Mouse (Mus musculus): ENCODE data around the gene Mdga2. TPM values are rescaled to one million over a fixed set of nuclear protein-coding genes. Genes with fewer than 3 reads are reported as not detected.
A peak's percentile ranks its signal among the peaks of the same experiment; 100 is the strongest.

Mdga2 gene
- polyA plus RNA-seq (2016; fragmentation: Nextera tagmentation; extraction: Ambion mirVana) = 8.6 and 9.9 TPM in 2 replicates

- Histone ChIP-seq H3K4me1 (peaks cover 12% of the 10 kb centered on the region; the same call in 1 of the 2 replicates), H3K4me3 (replicated peaks) (peak within 1 kb of the TSS; percentile 74), H3K27ac (peak within 1 kb of the TSS; percentile 76), H3K27me3 (peaks cover 9% of the 10 kb centered on the region; the same call in 1 of the 2 replicates), H3K4me2 (peak within 1 kb of the TSS; percentile 93), H3K9ac (peak within 1 kb of the TSS; percentile 79), H3K36me3 (replicated peaks) (no peaks in the 10 kb centered on the region), H3K9me3 (no peaks in the 10 kb centered on the region)
- under 1% methylated on average over 58 of the region's 61 CpGs for WGBS
- peak; percentile 80 for ATAC-seq (ENCODE audit: low FRiP score)
Measured at GRCm38 (mm10) chr12:67222221-67223025, at the start of gene Mdga2. Gene Mdga2, minus strand, starts transcription at chr12:67222549.

DNA sequence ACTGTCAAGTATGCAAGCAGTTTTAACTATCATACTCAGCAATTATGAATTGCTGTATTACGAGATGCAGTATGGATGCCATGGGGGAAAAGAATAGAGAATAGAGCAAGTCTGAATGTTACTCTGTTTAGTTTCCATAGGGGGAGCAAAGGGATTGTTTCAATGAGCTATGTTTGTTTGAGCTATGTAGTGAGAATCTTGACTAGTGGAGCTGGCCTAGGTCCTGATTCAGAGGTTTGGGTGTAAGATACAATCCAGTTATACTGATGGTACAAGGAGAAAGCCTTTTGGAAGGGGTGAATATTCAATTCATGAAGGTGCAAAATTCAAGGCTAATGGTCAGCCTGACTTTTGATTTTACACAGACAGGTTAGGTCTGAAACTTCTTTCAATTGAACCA lies 45.1 kb upstream of the Mdga2 start:
- no peak for ATAC-seq (ENCODE audit: low FRiP score)
- H3K27me3 ChIP-seq = no peaks in the 10 kb centered on the region

DNA sequence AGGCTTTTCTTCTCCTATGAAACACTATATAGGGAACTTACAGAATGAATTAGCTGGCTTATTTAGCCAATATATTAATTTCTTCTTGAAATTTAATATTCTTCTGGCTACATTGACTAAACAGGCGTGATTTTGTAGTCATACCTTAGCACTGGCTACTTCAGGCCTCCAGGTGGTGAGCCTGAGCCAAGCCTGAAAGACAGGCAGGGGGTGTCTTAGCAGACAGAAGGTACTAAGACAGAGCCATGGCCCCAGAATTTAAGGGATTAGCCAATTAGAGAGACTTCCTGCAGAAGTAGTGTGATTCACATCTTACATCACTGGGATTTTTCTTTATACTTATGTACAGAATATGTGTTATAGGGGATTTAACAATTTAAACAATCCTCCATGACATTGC lies 1.2 kb upstream of the Mdga2 start:
- peaks cover 9% of the 10 kb centered on the region; the same call in 1 of the 2 replicates for H3K27me3 ChIP-seq
- H3K9ac ChIP-seq = no peak overlapping the region
- no peak overlapping the region for H3K4me3 ChIP-seq (replicated peaks)
- no peak for ATAC-seq (ENCODE audit: low FRiP score)
- H3K36me3 ChIP-seq (replicated peaks) = no peaks in the 10 kb centered on the region
- WGBS = 47% methylated on average over 1 of the region's 1 CpGs
- no peak overlapping the region for H3K4me2 ChIP-seq
- H3K9me3 ChIP-seq = no peaks in the 10 kb centered on the region
- H3K27ac ChIP-seq = no peak overlapping the region
- H3K4me1 ChIP-seq = peaks cover 12% of the 10 kb centered on the region; the same call in 1 of the 2 replicates

More for the DNA sequence above, 45.1 kb upstream of the Mdga2 start:
- Histone ChIP-seq H3K36me3 (replicated peaks) (no peaks in the 10 kb centered on the region), H3K4me1 (0 out of 2 replicates have a peak, but pooled peaks cover 2% of the 10 kb centered on the region), H3K4me2 (no peak overlapping the region), H3K9me3 (no peaks in the 10 kb centered on the region), H3K4me3 (replicated peaks) (no peak overlapping the region), H3K9ac (no peak overlapping the region), H3K27ac (no peak overlapping the region)
- WGBS = 83% methylated on average over 1 of the region's 1 CpGs

DNA sequence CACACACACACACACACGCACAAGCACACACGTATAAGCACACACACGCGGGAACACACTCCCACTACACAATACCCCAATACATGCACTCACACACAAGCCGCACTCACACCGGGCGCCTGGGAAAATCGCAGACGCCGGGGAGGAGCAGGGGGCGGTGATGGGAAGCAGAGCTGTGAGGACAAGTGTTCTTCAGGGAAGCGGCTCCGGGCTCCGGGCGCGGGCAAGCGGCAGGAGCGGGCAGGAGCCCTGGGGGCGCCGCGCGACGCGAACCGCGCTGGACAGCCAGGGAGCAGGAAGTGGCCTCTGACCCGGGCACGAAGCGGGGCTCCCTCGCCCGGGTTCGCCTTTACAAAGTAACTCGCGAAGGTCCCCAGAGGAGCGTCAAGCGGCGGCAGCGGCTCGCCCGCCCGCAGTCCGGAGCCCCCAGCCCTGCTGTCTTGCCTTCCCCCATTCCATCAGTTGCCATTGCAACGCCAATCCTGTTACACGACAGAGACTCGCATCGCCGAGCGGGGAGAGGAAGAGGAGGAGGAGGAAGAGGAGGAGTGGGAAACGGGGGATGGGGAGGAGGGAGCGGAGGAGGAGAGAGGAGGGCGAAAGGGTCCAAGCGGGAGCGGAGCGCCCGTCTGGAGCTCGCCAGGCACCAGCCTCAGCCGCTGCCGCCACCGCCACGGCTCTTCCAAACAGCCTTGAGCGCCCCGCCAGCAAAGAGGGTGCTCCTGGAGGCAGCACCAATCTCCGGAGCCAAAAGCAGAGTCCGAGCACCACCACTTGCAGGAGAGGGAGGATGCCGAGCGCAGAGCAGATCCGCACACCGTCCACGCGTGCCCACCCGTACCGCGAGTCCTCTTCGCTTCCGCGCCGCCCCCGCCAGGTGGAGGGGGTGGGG lies 774 bp downstream of the Mdga2 start:
- peak; percentile 72 for ATAC-seq (ENCODE audit: low FRiP score)
- Histone ChIP-seq H3K4me2 (peak overlapping the region; percentile 93), H3K27me3 (peaks cover 9% of the 10 kb centered on the region; the same call in 1 of the 2 replicates), H3K4me3 (replicated peaks) (peak overlapping the region; percentile 74), H3K4me1 (peaks cover 12% of the 10 kb centered on the region; the same call in 1 of the 2 replicates), H3K9me3 (no peaks in the 10 kb centered on the region), H3K27ac (peak overlapping the region; percentile 76), H3K36me3 (replicated peaks) (no peaks in the 10 kb centered on the region), H3K9ac (peak overlapping the region; percentile 79)
- WGBS = under 1% methylated on average over 78 of the region's 78 CpGs

- WGBS = under 1% methylated on average over 43 of the region's 43 CpGs
- Histone ChIP-seq H3K36me3 (replicated peaks) (no peaks in the 10 kb centered on the region), H3K9me3 (no peaks in the 10 kb centered on the region), H3K27ac (peak overlapping the region; percentile 76; the same call in 1 of the 2 replicates), H3K4me1 (peaks cover 12% of the 10 kb centered on the region; the same call in 1 of the 2 replicates), H3K4me3 (replicated peaks) (peak overlapping the region; percentile 74), H3K4me2 (peak overlapping the region; percentile 93), H3K9ac (peak overlapping the region; percentile 79), H3K27me3 (peaks cover 9% of the 10 kb centered on the region; the same call in 1 of the 2 replicates)
- ATAC-seq (ENCODE audit: low FRiP score) = peak; percentile 22
Measured at GRCm38 (mm10) chr12:67220641-67221231, 1.6 kb downstream of the Mdga2 start.

- Histone ChIP-seq H3K4me3 (replicated peaks) (peak overlapping the region; percentile 74), H3K9me3 (no peaks in the 10 kb centered on the region), H3K27me3 (peaks cover 9% of the 10 kb centered on the region; the same call in 1 of the 2 replicates), H3K36me3 (replicated peaks) (no peaks in the 10 kb centered on the region), H3K4me1 (peaks cover 12% of the 10 kb centered on the region; the same call in 1 of the 2 replicates), H3K27ac (no peak overlapping the region; the same call in 1 of the 2 replicates), H3K4me2 (peak overlapping the region; percentile 93), H3K9ac (peak overlapping the region; percentile 79; the same call in 1 of the 2 replicates)
- ATAC-seq (ENCODE audit: low FRiP score) = no peak
- under 1% methylated on average over 6 of the region's 6 CpGs for WGBS
Measured at GRCm38 (mm10) chr12:67220041-67220440, 2.3 kb downstream of the Mdga2 start.

DNA sequence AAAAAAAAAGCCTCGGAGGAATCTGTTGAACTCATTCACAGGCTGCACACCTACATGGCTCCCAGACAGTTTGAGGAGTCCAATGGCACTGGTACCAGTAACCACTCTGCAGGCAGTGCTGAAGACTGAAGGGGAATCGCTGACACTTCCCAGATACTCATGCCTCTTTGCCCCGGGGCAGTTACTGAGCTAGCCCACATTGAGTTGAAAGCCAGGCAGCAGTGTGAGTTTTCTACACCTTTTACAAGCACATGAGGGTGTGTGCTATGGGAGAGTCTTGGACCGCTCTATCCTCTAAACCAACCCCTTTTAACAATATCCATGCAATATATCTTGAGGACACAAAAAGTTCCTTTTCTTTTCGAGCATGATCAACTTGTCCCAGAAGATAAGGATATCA lies 2.8 kb downstream of the Mdga2 start:
- H3K4me3 ChIP-seq (replicated peaks) = peak overlapping the region; percentile 74
- no peak for ATAC-seq (ENCODE audit: low FRiP score)
- no peaks in the 10 kb centered on the region for H3K9me3 ChIP-seq
- peaks cover 6% of the 10 kb centered on the region; the same call in 1 of the 2 replicates for H3K27me3 ChIP-seq
- H3K27ac ChIP-seq = no peak overlapping the region
- H3K36me3 ChIP-seq (replicated peaks) = no peaks in the 10 kb centered on the region
- WGBS = 29% methylated on average over 5 of the region's 5 CpGs
- peak overlapping the region; percentile 93 for H3K4me2 ChIP-seq
- peaks cover 12% of the 10 kb centered on the region; the same call in 1 of the 2 replicates for H3K4me1 ChIP-seq
- H3K9ac ChIP-seq = no peak overlapping the region

DNA sequence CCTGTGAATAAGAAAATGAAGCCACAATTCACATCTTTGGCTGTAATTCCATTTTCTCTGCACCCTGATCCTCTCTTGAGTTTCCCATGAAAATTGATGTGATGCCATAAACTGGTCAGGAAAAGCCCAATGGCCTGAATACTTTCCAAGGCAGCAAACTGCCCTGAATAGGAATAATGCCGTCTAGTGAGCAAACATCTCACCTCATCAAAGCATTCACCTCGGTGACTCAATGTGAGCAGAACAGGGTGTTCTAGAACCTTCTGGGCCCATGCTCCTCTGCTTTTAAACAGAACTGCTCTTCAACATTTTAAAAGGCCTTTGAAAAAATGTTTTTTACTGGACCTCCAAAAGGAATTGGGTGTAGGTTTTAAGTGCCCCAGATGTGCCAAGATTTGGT lies 9.5 kb downstream of the Mdga2 start:
- Histone ChIP-seq H3K36me3 (replicated peaks) (no peaks in the 10 kb centered on the region), H3K27ac (no peak overlapping the region), H3K9ac (no peak overlapping the region), H3K4me2 (no peak overlapping the region), H3K27me3 (no peaks in the 10 kb centered on the region), H3K4me3 (replicated peaks) (no peak overlapping the region), H3K4me1 (peaks cover 3% of the 10 kb centered on the region; the same call in 1 of the 2 replicates), H3K9me3 (no peaks in the 10 kb centered on the region)
- whole genome bisulfite sequencing = 77% methylated on average over 2 of the region's 2 CpGs
- no peak for ATAC-seq (ENCODE audit: low FRiP score)

GRCm38 (mm10) chr12:67178155-67178554 lies 44.2 kb downstream of the Mdga2 start:
- no peak overlapping the region for H3K9ac ChIP-seq
- no peaks in the 10 kb centered on the region for H3K36me3 ChIP-seq (replicated peaks)
- H3K4me1 ChIP-seq = no peaks in the 10 kb centered on the region
- H3K4me2 ChIP-seq = no peak overlapping the region
- H3K27ac ChIP-seq = no peak overlapping the region
- no peaks in the 10 kb centered on the region for H3K9me3 ChIP-seq
- ATAC-seq (ENCODE audit: low FRiP score) = no peak
- 85% methylated on average over 1 of the region's 1 CpGs for WGBS
- H3K27me3 ChIP-seq = no peaks in the 10 kb centered on the region
- no peak overlapping the region for H3K4me3 ChIP-seq (replicated peaks)

DNA sequence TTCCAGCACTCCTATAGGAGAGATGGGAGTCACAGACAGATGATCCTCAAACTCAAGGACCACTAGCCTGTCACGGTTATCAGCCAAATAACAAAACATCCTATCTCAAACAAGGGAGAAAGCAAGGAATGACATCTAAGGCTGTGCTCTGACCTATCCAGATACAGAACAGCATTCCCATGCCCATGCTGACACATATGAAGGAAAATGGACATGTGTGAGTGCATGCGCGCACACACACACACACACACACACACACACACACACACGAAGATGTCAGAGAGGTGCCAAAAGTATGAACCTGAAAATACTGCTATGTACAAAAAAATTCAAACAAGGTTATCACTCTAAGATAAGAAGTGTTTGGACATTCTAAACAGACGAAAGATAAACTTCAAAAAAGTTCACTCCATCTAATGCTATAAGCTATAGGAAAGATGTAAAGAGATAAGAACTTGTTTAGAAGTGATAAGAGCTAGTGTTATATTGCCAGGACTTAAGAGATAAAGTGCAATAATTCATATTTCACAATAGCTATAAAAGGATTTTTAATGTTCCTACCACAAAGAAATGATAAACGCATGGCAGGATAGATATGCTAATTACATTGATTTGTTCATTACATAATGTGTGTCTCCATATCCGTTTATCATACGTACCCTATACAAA lies 65.6 kb downstream of the Mdga2 start:
- WGBS = 93% methylated on average over 8 of the region's 8 CpGs
- Histone ChIP-seq H3K9me3 (0 out of 2 replicates have a peak, but pooled peaks cover 4% of the 10 kb centered on the region), H3K9ac (no peak overlapping the region), H3K27ac (no peak overlapping the region), H3K36me3 (replicated peaks) (no peaks in the 10 kb centered on the region), H3K4me2 (no peak overlapping the region), H3K4me1 (no peaks in the 10 kb centered on the region), H3K27me3 (no peaks in the 10 kb centered on the region), H3K4me3 (replicated peaks) (no peak overlapping the region)
- no peak for ATAC-seq (ENCODE audit: low FRiP score)

GRCm38 (mm10) chr12:67153077-67153476 lies 69.3 kb downstream of the Mdga2 start:
- no peak for ATAC-seq (ENCODE audit: low FRiP score)
- H3K27ac ChIP-seq = no peak overlapping the region
- H3K4me2 ChIP-seq = no peak overlapping the region
- H3K9me3 ChIP-seq = no peaks in the 10 kb centered on the region
- 64% methylated on average over 3 of the region's 3 CpGs for WGBS
- H3K9ac ChIP-seq = no peak overlapping the region
- H3K4me3 ChIP-seq (replicated peaks) = no peak overlapping the region
- no peaks in the 10 kb centered on the region for H3K4me1 ChIP-seq
- H3K36me3 ChIP-seq (replicated peaks) = no peaks in the 10 kb centered on the region
- H3K27me3 ChIP-seq = no peaks in the 10 kb centered on the region

Measured in forebrain, embryonic 12.5 days (tissue).